Mouse (Mus musculus) heart, embryonic 11.5 days (tissue): ENCODE data around the gene Zp2. TPM values are rescaled to one million over a fixed set of nuclear protein-coding genes. Genes with fewer than 3 reads are reported as not detected.

Source experiments
- ATAC-seq: fragments of 200-750 bp; cut with Nextera tagmentation; replicated peaks from 2 replicates; pipeline ENCODE4 v1.8.0; 2017; ENCODE audit warnings: moderate library complexity; ENCODE audit not compliant: insufficient number of reproducible peaks, low FRiP score, low TSS enrichment
- H3K27ac ChIP-seq: fragments of 300-500 bp; sonication (generic); 2 replicates; pipeline ENCODE4 v1.5.1; 2014; ENCODE audit warnings: mild to moderate bottlenecking, low read depth, low read length
- H3K27me3 ChIP-seq: fragments of 300-500 bp; sonication (generic); 2 replicates; pipeline ENCODE4 v1.6.1; 2014; ENCODE audit warnings: mild to moderate bottlenecking, low read length, mixed read lengths; ENCODE audit not compliant: control insufficient read depth, insufficient read depth
- H3K36me3 ChIP-seq: fragments of 300-500 bp; sonication (generic); 2 replicates; pipeline ENCODE4 v1.6.1; 2014; ENCODE audit warnings: mild to moderate bottlenecking, low read length, moderate library complexity, mixed read lengths; ENCODE audit not compliant: control insufficient read depth, insufficient read depth
- H3K4me1 ChIP-seq: fragments of 300-500 bp; sonication (generic); 2 replicates; pipeline ENCODE4 v1.6.1; 2014; ENCODE audit warnings: low read length; ENCODE audit not compliant: control insufficient read depth, insufficient read depth
- H3K4me2 ChIP-seq: fragments of 300-500 bp; sonication (generic); 2 replicates; pipeline ENCODE4 v1.6.1; 2014; ENCODE audit warnings: mild to moderate bottlenecking, moderate library complexity
- H3K4me3 ChIP-seq: fragments of 300-500 bp; sonication (generic); 2 replicates; pipeline ENCODE4 v1.5.1; 2014; ENCODE audit warnings: low read depth, low read length
- H3K9ac ChIP-seq: fragments of 300-500 bp; sonication (generic); 2 replicates; pipeline ENCODE4 v1.6.1; 2014; ENCODE audit warnings: mild to moderate bottlenecking, low read depth, low read length, moderate library complexity
- H3K9me3 ChIP-seq: fragments of 300-500 bp; sonication (generic); replicated peaks from 2 replicates; pipeline ENCODE4 v1.6.1; 2016; ENCODE audit warnings: low read length; ENCODE audit not compliant: control insufficient read depth
- WGBS: fragments of 180-500 bp; shearing (Covaris S2); extraction: QIAGEN DNeasy Blood & Tissue Kit; methylation state at CpG from one replicate; pipeline ENCODE4 v1.1.7; 2014; ENCODE audit not compliant: insufficient replicate concordance; 5-methylcytosine and 5-hydroxymethylcytosine counted together
- polyA plus RNA-seq: library from polyadenylated mRNA; unstranded; fragments of >200 nt; fragmentation: Nextera tagmentation; extraction: Ambion mirVana; gene quantifications from 2 replicates; pipeline ENCODE4 v1.2.1, GENCODE M21; 2014

Gene Zp2
- polyA plus RNA-seq, result 0.09 TPM in 1 of 2 replicates, not detected in the other

- Histone ChIP-seq H3K4me3 (no peak within 1 kb of the TSS), H3K9ac (no peak within 1 kb of the TSS), H3K9me3 (no peaks in the 10 kb centered on the region), H3K4me1 (no peaks in the 10 kb centered on the region), H3K27ac (no peak within 1 kb of the TSS), H3K27me3 (no peaks in the 10 kb centered on the region), H3K36me3 (no peaks in the 10 kb centered on the region), H3K4me2 (no peak within 1 kb of the TSS)
- no peak for ATAC-seq
- WGBS, result 66% methylated on average over 9 of the region's 9 CpGs
These were observed at the start of gene Zp2 for GRCm38 (mm10) chr7:120145191-120145590. TSS of gene Zp2 (minus strand) at chr7:120145291.

GRCm38 (mm10) chr7:120192816-120193215 is 47.7 kb upstream of the Zp2 start:
- H3K4me3 ChIP-seq, result no peak overlapping the region
- no peak for ATAC-seq
- no peaks in the 10 kb centered on the region for H3K27me3 ChIP-seq
- no peak overlapping the region for H3K9ac ChIP-seq
- H3K4me1 ChIP-seq, result no peaks in the 10 kb centered on the region; the same call in none of the 2 replicates
- no peak overlapping the region for H3K27ac ChIP-seq
- WGBS, result 79% methylated on average over 6 of the region's 6 CpGs
- no peak overlapping the region for H3K4me2 ChIP-seq
- no peaks in the 10 kb centered on the region for H3K36me3 ChIP-seq
- no peaks in the 10 kb centered on the region for H3K9me3 ChIP-seq

GRCm38 (mm10) chr7:120192207-120192606 is 47.1 kb upstream of the Zp2 start:
- no peak overlapping the region for H3K9ac ChIP-seq
- H3K4me2 ChIP-seq, result no peak overlapping the region
- 57% methylated on average over 3 of the region's 3 CpGs for WGBS
- H3K27ac ChIP-seq, result no peak overlapping the region
- ATAC-seq, result no peak
- H3K36me3 ChIP-seq, result no peaks in the 10 kb centered on the region
- H3K9me3 ChIP-seq, result no peaks in the 10 kb centered on the region
- H3K4me1 ChIP-seq, result no peaks in the 10 kb centered on the region; the same call in none of the 2 replicates
- H3K4me3 ChIP-seq, result no peak overlapping the region
- no peaks in the 10 kb centered on the region for H3K27me3 ChIP-seq

GRCm38 (mm10) chr7:120190150-120190665 is 45.1 kb upstream of the Zp2 start:
- no peak overlapping the region for H3K27ac ChIP-seq

GRCm38 (mm10) chr7:120189369-120190149 is 44.5 kb upstream of the Zp2 start:
- 61% methylated on average over 8 of the region's 8 CpGs for WGBS
- Histone ChIP-seq H3K36me3 (no peaks in the 10 kb centered on the region), H3K4me3 (no peak overlapping the region), H3K9me3 (no peaks in the 10 kb centered on the region), H3K4me1 (no peaks in the 10 kb centered on the region; the same call in none of the 2 replicates), H3K27me3 (no peaks in the 10 kb centered on the region), H3K4me2 (no peak overlapping the region), H3K9ac (no peak overlapping the region), H3K27ac (no peak overlapping the region)
- ATAC-seq, result no peak

More at GRCm38 (mm10) chr7:120190150-120190665, 45.1 kb upstream of the Zp2 start:
- H3K4me2 ChIP-seq, result peak overlapping the region; percentile 4; the same call in 1 of the 2 replicates
- no peak overlapping the region for H3K9ac ChIP-seq
- no peak overlapping the region for H3K4me3 ChIP-seq
- ATAC-seq, result peak; percentile 42; the same call in 1 of the 2 replicates
- no peaks in the 10 kb centered on the region for H3K27me3 ChIP-seq
- 21% methylated on average over 8 of the region's 8 CpGs for WGBS
- no peaks in the 10 kb centered on the region; the same call in none of the 2 replicates for H3K4me1 ChIP-seq
- no peaks in the 10 kb centered on the region for H3K9me3 ChIP-seq
- no peaks in the 10 kb centered on the region for H3K36me3 ChIP-seq

- Histone ChIP-seq H3K9ac (no peak overlapping the region), H3K4me2 (no peak overlapping the region), H3K4me3 (no peak overlapping the region), H3K9me3 (no peaks in the 10 kb centered on the region), H3K27ac (no peak overlapping the region), H3K4me1 (no peaks in the 10 kb centered on the region; the same call in none of the 2 replicates), H3K36me3 (no peaks in the 10 kb centered on the region), H3K27me3 (no peaks in the 10 kb centered on the region)
- 84% methylated on average over 5 of the region's 5 CpGs for WGBS
- no peak for ATAC-seq
These were observed 43.9 kb upstream of the Zp2 start for GRCm38 (mm10) chr7:120188946-120189345.

- Histone ChIP-seq H3K27me3 (no peaks in the 10 kb centered on the region), H3K4me1 (no peaks in the 10 kb centered on the region), H3K36me3 (no peaks in the 10 kb centered on the region), H3K4me3 (no peak overlapping the region), H3K27ac (no peak overlapping the region), H3K9me3 (no peaks in the 10 kb centered on the region), H3K9ac (no peak overlapping the region), H3K4me2 (no peak overlapping the region)
- ATAC-seq, result no peak
These were observed 37.8 kb upstream of the Zp2 start for GRCm38 (mm10) chr7:120182891-120183290.

GRCm38 (mm10) chr7:120181401-120182230 is 36.5 kb upstream of the Zp2 start:
- Histone ChIP-seq H3K27ac (no peak overlapping the region), H3K36me3 (no peaks in the 10 kb centered on the region), H3K9me3 (no peaks in the 10 kb centered on the region), H3K27me3 (no peaks in the 10 kb centered on the region), H3K4me3 (no peak overlapping the region), H3K9ac (no peak overlapping the region), H3K4me2 (no peak overlapping the region), H3K4me1 (no peaks in the 10 kb centered on the region)
- no peak for ATAC-seq
- WGBS, result 87% methylated on average over 4 of the region's 4 CpGs
